Mouse (Mus musculus) cerebellum, postnatal 25 days (tissue): ENCODE results near the gene Pdia2.

ENCODE experiments used
- DNase-seq, 2 experiments: peaks; one replicate each; pipeline ENCODE4 v3.0.0; 2021; ENCODE audit warnings: mixed read lengths in 2 of 2

Pdia2 gene

GRCm38 (mm10) chr17:26198892-26199291 is at the start of gene Pdia2:
Gene Pdia2, minus strand, starts transcription at chr17:26199087.
- no peak for DNase-seq

- peak; percentile 93 to 97 for DNase-seq
Observed at GRCm38 (mm10) chr17:26244101-26244841, 45.4 kb upstream of the Pdia2 start, which contains the start of gene Fam234a. Gene Fam234a, minus strand, starts transcription at chr17:26244242.

DNA sequence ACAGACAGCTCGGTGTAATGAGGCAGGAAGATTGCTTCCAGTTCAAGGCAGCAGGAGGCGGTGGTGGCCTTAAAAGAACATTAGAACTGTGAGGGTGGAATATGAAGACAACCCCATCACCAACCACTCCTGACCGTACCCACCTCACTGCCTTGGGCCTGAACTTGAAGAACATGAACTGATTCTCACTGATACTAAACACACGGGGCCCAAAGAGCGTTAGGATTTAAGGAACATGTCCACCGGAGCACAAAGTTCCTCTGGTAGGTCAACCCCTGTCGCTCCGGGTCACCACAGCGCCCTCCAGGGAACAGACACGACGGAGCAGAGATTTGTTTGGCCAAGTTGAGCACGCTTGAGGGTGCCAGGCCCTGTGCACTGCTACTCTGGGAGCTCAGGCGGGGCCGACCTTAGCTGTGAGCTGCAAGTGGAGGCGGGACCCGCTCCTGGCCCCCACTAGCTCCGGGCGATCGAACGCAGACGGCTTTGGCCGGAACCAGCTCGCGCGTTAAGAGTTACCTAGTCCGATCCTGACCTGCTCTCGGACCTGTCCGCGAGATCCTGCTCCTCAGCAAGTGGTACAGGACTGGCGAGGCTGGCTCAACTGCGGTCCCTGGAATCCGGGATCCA is 44.7 kb upstream of the Pdia2 start:
- DNase-seq: peak in 1 of 2 experiments; percentile 70

GRCm38 (mm10) chr17:26240990-26241389 is 42.1 kb upstream of the Pdia2 start:
- no peak for DNase-seq

DNA sequence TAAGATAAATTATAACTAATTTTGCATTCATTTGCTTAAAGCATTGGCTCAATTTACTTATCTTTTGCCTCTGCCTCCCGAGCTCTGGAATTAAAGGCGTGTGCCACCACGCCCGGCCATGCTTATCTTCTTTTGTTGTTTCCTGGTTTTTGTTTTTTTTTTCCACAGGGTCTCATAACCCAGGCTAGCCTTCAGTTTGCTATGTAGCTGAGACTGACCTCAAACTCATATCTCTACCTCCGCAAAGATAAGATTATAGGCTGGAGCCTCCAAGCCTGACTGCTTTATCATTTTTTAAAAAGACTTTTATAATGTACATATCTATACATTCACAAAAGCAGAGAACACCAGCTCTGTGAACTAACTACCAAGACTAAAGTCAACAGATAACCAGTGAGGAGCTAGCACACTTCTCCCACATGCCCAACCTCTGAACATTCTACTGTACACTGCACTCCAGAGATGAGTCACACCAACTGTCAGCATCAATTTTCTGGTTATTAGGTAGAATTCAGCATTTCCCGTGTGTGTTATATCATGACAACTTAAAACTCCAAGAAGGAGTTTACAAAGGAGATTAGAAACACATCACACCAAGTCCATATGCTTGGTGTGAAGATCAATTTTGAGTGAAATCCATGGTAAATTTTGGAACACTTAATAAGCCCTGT is 41.4 kb upstream of the Pdia2 start:
- no peak for DNase-seq

DNA sequence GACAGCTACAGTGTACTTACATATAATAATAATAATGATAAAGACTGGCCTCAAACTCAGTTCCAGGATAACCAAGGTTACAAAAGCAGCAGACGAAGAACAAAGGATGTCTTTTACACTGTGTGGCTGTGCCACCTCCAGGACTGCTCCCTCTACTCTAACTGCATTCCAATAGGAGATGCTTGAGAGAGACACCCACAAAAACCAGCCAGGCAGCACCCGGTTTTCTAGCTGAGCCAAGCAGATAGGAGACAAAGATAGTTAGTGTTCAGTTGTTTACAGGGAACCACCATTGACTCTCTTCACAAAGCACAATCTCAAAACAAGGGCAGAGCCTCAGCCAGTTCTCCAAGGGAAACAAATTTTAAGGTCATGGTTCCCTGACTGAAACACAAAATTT is 40.7 kb upstream of the Pdia2 start:
- no peak for DNase-seq

DNA sequence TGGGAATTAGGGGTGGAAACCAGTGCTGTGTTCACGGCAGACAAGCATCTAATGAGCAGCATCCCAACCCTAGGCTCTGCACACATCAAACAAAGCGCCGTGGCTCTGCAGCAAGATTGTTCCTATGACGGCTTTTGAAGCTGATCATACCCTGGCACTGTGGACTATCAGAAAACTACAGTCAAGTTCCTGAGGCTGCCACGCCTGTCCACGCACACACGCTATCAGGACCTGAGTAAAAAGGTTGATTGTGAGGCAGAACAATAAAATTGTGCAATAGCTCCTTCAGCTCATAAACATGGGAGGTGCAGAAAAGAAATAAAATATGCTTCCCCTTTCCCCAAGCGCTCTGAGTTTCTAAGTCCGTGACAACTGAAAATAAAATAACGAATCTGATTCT is 38.8 kb upstream of the Pdia2 start:
- DNase-seq: no peak

DNA sequence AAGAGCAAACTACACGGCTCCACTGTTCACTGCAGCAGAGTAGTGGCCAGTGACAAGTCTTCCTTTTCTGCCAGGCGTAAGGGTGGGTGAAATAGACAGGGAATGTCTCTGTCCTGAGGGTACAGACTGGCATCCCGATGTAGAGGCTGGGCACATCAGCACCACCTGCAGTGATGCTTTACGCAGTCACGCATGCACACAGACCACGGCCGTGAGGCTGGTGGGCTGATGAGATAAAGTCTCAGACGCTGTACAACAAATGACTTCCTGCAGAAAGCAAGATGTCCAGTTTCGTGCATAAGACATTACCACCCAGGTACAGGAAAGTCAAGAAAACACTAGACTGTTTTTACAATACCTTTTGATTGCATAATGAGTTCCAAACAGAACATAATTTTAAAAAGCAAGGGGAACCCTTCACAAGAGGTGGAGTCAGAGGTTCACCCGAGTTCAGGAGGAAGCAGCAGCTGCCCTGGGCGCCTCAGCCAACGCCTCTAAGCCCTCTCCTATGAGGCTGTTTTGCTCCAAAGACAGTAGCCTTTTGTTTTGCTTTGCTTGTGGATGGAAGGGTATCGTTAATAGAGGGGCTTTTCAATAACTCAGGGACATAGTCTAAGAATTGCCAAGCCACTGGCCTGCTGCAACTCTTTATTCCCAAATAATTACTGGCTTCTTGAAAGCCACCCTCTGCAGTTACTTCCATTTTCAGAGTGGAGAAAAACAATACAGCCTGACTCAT is 36.4 kb upstream of the Pdia2 start:
- no peak for DNase-seq

DNA sequence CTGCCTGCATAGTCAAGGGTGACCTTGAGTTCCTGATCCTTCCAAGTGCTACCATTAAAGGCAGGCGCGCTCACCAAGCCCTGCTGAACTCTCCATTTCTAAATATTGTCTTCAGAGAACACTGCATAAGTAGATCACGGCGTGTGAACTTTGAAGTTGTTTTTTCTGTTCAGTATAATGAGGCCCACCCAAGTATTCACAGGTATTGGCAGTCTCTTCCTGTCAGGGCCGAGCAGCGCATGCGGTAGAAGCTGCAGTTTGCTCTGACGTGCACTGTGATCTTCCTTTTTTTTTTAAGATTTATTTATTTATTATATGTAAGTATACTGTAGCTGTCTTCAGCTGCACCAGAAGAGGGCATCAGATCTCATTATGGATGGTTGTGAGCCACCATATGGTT is 35.5 kb upstream of the Pdia2 start:
- no peak for DNase-seq

- no peak for DNase-seq
Observed at GRCm38 (mm10) chr17:26232863-26233262, 34.0 kb upstream of the Pdia2 start.

- no peak for DNase-seq
Observed at GRCm38 (mm10) chr17:26231156-26231555, 32.3 kb upstream of the Pdia2 start.

- DNase-seq: no peak
Observed at GRCm38 (mm10) chr17:26229776-26230175, 30.9 kb upstream of the Pdia2 start.

DNA sequence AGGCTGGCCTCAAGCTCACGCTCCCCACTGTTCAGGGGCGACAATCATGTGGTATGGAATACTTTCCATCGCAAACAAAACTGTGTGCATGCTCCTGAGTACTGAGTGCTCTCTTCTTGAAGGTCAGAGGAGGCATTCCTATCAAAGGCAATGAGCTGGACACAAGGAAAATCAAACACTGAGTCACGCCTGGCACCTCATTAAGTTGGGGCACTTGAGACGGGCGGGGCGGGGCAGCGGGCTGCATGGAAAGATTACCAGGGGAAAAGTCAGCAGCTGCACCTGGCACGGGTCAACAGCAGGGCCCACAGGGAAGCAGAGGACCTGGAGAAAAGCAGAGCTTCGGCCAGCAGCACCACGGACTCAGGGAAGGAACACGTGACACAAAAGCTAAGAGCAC is 26.3 kb upstream of the Pdia2 start:
- DNase-seq: no peak

GRCm38 (mm10) chr17:26221508-26221907 is 22.6 kb upstream of the Pdia2 start:
- no peak for DNase-seq

- DNase-seq: no peak
Observed at GRCm38 (mm10) chr17:26212681-26213080, 13.8 kb upstream of the Pdia2 start.

DNA sequence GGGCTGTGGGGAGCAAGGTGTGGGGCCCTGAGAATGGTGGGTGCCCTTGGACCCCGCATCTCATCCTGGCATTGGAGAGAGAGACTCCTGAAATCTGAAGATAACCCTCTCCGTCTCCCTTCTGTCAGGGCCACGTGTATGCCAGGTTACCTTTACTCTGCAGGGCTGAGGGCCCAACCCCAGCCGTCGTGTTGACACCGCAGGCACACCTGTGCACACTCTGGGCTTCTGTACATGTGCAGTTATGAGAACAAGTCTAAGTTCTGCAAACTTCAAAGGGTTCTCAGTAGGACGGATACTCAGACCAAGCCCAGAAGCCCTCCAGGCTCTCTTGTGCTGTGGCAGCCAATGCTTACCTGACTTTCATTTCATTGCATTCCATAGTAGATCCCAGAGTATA is 13.4 kb upstream of the Pdia2 start:
- DNase-seq: no peak

DNA sequence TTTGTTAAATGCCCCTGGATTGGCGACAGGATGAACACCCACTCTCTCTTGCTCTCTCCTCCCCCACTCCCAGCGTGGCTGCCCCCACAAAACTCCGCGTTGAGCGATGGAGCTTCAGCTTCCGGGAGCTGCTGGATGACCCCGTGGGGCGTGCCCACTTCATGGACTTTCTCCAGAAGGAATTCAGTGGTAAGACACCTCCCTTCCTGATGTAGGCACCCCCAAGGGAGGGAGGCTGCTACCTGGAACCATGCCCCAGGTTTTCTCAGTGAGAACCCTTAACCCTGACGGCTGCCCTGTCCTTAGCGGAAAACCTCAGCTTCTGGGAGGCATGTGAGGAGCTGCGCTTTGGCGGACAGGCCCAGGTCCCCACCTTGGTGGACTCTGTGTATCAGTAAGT is 8.8 kb upstream of the Pdia2 start, which contains the start of gene Arhgdig:
Gene Arhgdig, minus strand, starts transcription at position 101 of the 400 bp plus-strand sequence.
- DNase-seq: no peak

DNA sequence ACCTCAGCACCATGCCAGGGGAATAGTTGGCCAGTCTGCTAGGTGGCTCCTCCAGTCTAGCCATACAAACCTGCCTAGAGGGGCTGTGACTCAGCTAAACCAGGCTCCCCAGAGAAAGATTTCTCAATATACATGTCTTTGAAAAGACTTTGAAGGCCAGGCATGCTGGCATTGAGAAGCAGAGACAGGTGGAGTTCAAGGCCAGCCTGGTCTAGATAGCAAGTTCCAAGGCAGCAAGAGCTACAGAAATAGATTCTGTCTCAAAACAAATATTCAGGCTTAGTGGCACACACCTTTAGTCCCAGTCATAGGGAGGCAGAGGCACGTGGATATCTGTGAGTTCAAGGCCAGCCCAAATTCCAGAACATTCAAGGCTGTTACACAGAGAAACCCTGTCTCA is 7.5 kb upstream of the Pdia2 start:
- no peak for DNase-seq

DNA sequence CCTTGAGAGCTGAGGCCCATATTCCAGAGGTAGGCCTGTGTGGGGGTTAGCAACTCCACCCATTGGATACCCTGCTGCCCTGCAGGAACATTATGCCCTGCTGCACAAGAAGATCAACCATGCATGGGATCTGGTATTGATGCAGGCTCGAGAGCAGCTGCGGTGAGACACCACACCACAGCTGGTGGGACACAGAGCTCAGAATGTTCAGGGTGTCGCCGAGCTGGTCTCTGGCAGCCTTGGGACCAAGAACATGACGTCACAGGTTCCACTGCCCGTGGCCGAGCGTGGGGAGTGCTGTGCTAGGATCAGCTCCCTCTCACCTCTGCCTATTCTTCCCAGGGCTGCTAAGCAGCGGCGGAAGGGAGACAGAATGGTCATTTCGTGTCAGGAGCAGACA is 5.9 kb upstream of the Pdia2 start:
- DNase-seq: no peak

- peak; percentile 44 to 53 for DNase-seq
Observed at GRCm38 (mm10) chr17:26203321-26203811, 4.5 kb upstream of the Pdia2 start.

- DNase-seq: peak; percentile 55 to 69
Observed at GRCm38 (mm10) chr17:26202737-26203136, 3.9 kb upstream of the Pdia2 start, which contains the start of gene Rgs11. Gene Rgs11, plus strand, starts transcription at chr17:26202951.

DNA sequence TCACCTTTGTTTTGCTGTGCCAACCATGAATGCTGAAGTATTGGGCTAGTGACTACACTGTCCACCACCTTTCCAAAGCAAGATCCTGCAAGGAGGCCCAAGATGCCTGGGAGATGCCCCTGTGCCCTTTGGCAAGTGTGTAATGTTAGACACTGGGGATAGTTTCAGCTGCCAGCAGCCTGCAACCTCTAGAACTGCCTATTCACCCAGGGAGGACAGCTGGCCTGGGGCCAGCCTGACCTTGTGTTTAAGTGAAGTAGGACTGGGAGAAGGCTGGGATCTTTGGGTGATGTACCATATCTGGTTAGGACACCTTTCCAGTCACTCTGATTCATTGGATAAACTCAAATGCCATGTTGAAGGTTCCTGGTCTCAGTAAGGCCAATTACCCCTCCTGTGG is 3.1 kb upstream of the Pdia2 start:
- DNase-seq: no peak
